Mouse (Mus musculus) megakaryocyte, embryonic 14.5 days (primary cell): ENCODE measurements at regions not wholly inside any gene's neighbourhood (a gene's known extent, or its start where the extent isn't known, plus 50 kb on each side); places are given as distances from the start of the nearest gene placed in this dataset.

Experiments used
- H3K27me3 ChIP-seq: replicated peaks from 2 replicates; pipeline ENCODE3; 2012; ENCODE audit warnings: inconsistent platforms
- H3K36me3 ChIP-seq: replicated peaks from 2 replicates; pipeline ENCODE3; 2012; ENCODE audit warnings: low read length, inconsistent platforms, mixed read lengths
- H3K4me1 ChIP-seq: 2 replicates; pipeline ENCODE4 v1.6.1; 2012; ENCODE audit warnings: inconsistent platforms
- H3K4me3 ChIP-seq: replicated peaks from 2 replicates; pipeline ENCODE3; 2012; ENCODE audit warnings: moderate library complexity, mild to moderate bottlenecking, inconsistent platforms
- H3K9me3 ChIP-seq: 2 replicates; pipeline ENCODE4 v1.6.1; 2012; ENCODE audit warnings: inconsistent platforms
- FLI1 ChIP-seq: IDR thresholded peaks from 2 replicates; pipeline ENCODE4 v1.6.1; 2012; ENCODE audit warnings: low read length, inconsistent platforms, mixed read lengths
- GATA1 ChIP-seq: IDR thresholded peaks from 3 replicates; pipeline ENCODE4 v1.6.1; 2012; ENCODE audit warnings: mixed read lengths, low read length, inconsistent platforms, borderline replicate concordance

DNA sequence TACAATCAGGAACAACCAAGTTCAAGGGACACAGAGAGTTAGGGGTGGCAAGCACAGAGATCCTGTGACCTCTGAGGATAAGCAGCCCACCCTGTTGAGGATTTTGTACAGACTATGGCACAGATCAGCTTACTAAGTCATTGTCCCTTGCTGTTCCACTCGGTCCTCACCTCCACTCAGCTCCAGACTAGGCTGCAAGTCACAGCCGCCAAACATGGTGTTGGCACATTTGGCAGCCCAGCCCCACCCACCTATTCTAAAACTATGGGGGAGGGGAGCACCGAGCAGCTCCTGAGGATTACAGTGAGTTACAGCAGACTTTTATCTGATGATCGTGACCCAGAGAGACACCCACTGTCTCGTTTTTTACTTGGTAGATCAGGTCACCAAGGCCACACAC, 93.0 kb upstream of the Oxgr1 start:
- TF ChIP-seq FLI1 (no peak), GATA1 (no peak)
- Histone ChIP-seq H3K9me3 (no peaks in the 10 kb centered on the region), H3K27me3 (peaks cover 3% of the 10 kb centered on the region)

DNA sequence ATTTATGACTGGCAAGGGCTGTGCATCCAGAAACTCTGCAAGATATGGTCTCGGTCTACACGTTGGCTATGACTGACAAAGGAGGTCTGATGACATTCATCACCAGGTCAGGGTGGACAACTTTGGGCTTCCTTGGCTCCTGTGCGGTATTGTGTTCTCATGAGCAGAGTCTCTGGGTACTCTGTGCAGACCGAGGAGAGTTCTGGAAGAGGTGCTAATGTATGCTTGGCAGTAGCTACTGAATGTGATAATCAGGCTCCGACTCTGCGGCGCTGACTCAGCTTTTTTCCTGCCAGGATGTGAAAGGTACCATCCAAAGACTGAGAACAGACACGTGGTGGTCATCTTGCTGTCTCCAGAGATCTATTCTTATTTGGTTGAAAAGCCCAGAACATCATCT, 94.5 kb upstream of the Oxgr1 start:
- TF ChIP-seq FLI1: no peak
- TF ChIP-seq GATA1: no peak
- H3K4me3 ChIP-seq: no peak overlapping the region
- H3K36me3 ChIP-seq: no peaks in the 10 kb centered on the region
- peaks cover 3% of the 10 kb centered on the region for H3K27me3 ChIP-seq
- peaks cover 19% of the 10 kb centered on the region for H3K4me1 ChIP-seq
- no peaks in the 10 kb centered on the region for H3K9me3 ChIP-seq

More for the DNA sequence above, 93.0 kb upstream of the Oxgr1 start:
- Histone ChIP-seq H3K4me3 (no peak overlapping the region), H3K4me1 (peaks cover 19% of the 10 kb centered on the region), H3K36me3 (no peaks in the 10 kb centered on the region)

DNA sequence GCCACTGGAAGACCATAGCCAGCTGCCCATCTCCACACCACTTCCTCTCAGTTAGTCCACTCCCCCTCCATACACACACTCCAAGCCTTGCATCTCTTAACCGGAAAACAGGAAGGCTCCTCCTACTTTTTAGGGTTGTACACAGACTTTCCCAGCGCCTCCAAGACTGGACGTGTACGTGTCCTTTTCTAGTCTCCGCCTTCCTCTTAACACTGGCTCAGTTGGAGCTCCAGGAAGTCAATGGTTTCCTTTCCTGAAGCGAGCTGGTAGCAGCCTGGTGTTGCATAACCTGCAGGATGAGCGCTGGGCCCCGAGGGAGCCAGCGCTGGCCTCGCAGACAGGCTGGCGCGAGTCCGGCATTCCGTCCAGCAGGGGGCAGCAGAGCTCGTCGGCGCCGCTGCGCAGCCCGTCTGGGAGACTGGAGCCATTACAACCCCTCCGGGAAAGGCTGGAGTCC, 95.5 kb upstream of the Oxgr1 start:
- no peak for TF ChIP-seq FLI1
- no peak for TF ChIP-seq GATA1
- H3K4me3 ChIP-seq: peak overlapping the region; percentile 89
- H3K4me1 ChIP-seq: peaks cover 19% of the 10 kb centered on the region
- no peaks in the 10 kb centered on the region for H3K36me3 ChIP-seq
- H3K9me3 ChIP-seq: no peaks in the 10 kb centered on the region
- peaks cover 3% of the 10 kb centered on the region for H3K27me3 ChIP-seq

DNA sequence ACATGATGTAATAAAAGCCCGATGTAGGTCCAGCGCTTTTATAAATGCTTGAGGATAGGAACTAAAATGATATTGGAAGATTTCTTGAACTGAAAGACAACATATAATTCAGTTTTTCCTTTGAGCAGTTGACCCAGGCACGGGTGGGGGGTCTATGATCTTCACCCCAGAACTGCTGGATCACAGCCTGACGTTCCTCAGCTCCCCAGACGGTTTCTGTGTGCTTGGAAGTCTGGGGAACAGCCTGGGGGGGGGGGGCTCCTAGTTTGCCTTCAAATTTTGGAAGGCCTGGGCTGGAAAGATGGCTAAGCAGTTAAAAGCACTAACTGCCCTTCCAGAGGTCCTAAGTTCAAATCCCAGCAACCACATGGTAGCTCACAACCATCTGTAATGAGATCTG, 96.3 kb upstream of the Oxgr1 start:
- peaks cover 3% of the 10 kb centered on the region for H3K27me3 ChIP-seq
- no peaks in the 10 kb centered on the region for H3K36me3 ChIP-seq
- TF ChIP-seq GATA1 (no peak), FLI1 (no peak)
- no peak overlapping the region for H3K4me3 ChIP-seq
- H3K4me1 ChIP-seq: peaks cover 19% of the 10 kb centered on the region
- H3K9me3 ChIP-seq: no peaks in the 10 kb centered on the region

DNA sequence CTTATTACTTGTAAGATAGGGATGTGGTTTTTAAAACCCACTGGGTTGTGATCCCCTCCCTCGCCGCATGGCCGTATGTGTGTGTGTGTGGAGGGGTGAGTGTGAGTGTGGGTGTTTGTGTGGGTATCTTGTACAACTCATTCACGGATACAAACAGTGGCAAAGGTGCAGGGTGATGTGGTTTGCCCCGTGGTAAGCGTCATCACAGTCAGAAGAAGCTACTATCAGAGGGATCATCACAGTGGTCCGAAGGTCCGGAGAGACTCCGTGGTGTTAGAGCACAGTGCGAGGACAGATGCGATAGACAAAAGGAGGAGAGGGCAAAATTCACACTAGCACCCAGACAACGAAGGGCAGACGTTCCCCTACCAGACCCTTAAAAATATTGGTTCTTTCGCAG, 97.0 kb upstream of the Oxgr1 start:
- peaks cover 19% of the 10 kb centered on the region for H3K4me1 ChIP-seq
- TF ChIP-seq FLI1 (no peak), GATA1 (no peak)
- no peaks in the 10 kb centered on the region for H3K9me3 ChIP-seq
- H3K27me3 ChIP-seq: peaks cover 3% of the 10 kb centered on the region
- no peaks in the 10 kb centered on the region for H3K36me3 ChIP-seq
- no peak overlapping the region for H3K4me3 ChIP-seq

DNA sequence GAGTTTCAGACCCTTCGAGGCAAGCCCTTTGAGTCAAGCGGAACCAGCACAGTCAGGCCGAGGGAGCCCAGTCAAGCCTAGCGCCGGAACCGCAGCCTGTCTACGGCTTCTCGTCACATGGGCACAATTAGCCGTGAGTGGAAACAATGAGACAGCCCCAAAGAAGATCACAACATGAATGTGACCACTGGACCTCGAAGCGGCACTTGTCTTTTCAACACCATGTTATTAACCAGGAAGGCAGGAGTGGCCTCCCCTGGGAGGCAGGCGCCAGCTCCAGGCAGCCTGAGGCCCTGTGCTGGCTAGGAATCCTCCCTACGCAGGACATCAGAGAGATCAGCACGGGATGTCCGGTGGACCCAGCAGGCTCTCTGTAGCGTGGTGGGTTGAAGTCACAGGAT, 97.4 kb upstream of the Oxgr1 start:
- H3K36me3 ChIP-seq: no peaks in the 10 kb centered on the region
- TF ChIP-seq FLI1 (no peak), GATA1 (no peak)
- H3K27me3 ChIP-seq: peaks cover 3% of the 10 kb centered on the region
- no peaks in the 10 kb centered on the region for H3K9me3 ChIP-seq
- peaks cover 19% of the 10 kb centered on the region for H3K4me1 ChIP-seq
- H3K4me3 ChIP-seq: no peak overlapping the region

DNA sequence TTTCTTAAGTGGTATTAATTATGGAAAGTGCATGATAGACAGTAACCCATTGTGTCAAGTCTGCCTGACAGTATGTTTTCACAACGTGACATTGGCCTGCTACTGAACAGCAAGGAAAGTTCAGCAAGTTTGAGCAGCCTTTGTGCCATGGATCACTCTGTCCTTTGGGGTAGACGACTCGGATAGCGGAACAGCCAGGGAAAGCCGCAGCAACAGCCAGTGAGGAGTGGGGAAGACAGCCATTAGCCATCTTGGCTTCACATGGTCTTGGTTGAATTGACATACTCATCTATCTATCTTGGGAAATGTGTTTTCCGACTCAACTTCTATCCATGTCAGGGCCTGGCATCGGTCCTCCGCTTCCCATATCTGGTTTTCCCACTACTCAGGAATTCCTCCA, 98.0 kb upstream of the Oxgr1 start:
- TF ChIP-seq GATA1 (no peak), FLI1 (no peak)
- H3K27me3 ChIP-seq: peaks cover 3% of the 10 kb centered on the region
- no peaks in the 10 kb centered on the region for H3K36me3 ChIP-seq
- peaks cover 19% of the 10 kb centered on the region for H3K4me1 ChIP-seq
- H3K9me3 ChIP-seq: no peaks in the 10 kb centered on the region
- no peak overlapping the region for H3K4me3 ChIP-seq

- Histone ChIP-seq H3K27me3 (peaks cover 3% of the 10 kb centered on the region), H3K9me3 (no peaks in the 10 kb centered on the region), H3K4me1 (peaks cover 19% of the 10 kb centered on the region), H3K36me3 (no peaks in the 10 kb centered on the region), H3K4me3 (no peak overlapping the region)
- TF ChIP-seq FLI1 (no peak), GATA1 (no peak)
Observed at GRCm38 (mm10) chr14:120140791-120141747, 98.8 kb upstream of the Oxgr1 start.

DNA sequence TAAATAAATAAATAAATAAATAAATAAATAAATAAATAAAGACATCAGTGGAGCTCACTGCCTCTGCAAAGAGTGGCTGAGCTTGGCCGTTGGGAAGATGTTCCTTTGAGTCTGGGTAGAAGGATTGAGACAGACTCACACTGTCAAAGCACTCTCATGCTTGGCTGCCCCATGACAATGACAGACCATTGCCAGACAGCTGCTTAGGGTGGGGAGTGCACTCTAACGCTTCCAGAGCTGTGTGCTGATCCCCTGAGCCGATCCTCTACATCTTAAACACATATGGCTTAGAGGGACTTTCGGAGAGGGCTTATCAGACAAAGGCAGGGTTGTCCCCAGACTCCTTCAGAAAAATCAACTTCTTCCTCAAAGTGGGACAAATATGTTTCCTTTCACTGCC, 100.0 kb upstream of the Oxgr1 start:
- no peak for TF ChIP-seq FLI1
- no peak for TF ChIP-seq GATA1
- Histone ChIP-seq H3K9me3 (no peaks in the 10 kb centered on the region), H3K36me3 (no peaks in the 10 kb centered on the region), H3K4me3 (no peak overlapping the region), H3K4me1 (peaks cover 12% of the 10 kb centered on the region), H3K27me3 (peaks cover 3% of the 10 kb centered on the region)

DNA sequence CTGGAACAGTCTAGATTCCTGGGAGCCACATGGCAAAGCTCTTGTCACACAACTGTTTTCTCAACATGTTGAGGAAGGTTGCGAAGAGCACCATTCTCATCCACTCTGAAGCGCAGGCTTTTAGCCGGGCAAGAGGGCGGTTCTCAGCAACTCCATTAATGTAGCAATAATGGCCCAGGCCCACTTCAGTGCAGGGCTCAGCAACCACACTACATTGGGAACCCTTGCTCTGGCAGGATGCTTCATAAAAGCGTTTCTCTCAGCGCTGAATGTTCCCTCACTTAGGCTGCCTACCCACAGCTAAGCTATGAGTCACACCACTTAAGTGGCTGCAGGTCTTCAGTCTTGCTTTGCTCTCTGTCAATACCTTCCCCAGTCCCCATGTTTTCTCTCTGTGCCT, 102.2 kb upstream of the Oxgr1 start:
- Histone ChIP-seq H3K9me3 (no peaks in the 10 kb centered on the region), H3K4me1 (no peaks in the 10 kb centered on the region), H3K27me3 (peaks cover 5% of the 10 kb centered on the region), H3K36me3 (no peaks in the 10 kb centered on the region), H3K4me3 (no peak overlapping the region)
- TF ChIP-seq GATA1 (no peak), FLI1 (no peak)
